Mouse (Mus musculus) MEL (cell line): ENCODE results near the gene Tbx21. TPM values are rescaled to one million over a fixed set of nuclear protein-coding genes. Genes with fewer than 3 reads are reported as not detected.

Source experiments
- DNase-seq: peaks from one replicate; pipeline ENCODE4 v3.0.0; 2011; ENCODE audit warnings: low read depth, low spot score
- H3K27ac ChIP-seq: 2 replicates; pipeline ENCODE4 v1.5.1; 2012; ENCODE audit warnings: low read depth, mild to moderate bottlenecking, control low read depth, low read length, moderate library complexity; ENCODE audit not compliant: control insufficient read depth
- H3K27me3 ChIP-seq, 2 experiments: fragments of 150-350 bp in 1 of 2; sonication (generic) in 1 of 2; 2 replicates each; pipeline ENCODE4 v1.6.1; 2012; ENCODE audit warnings: low read length in 2 of 2, mild to moderate bottlenecking in 2 of 2, improper control_type of control experiment in 1 of 2, moderate library complexity in 1 of 2; ENCODE audit not compliant: insufficient read depth in 2 of 2, control insufficient read depth in 1 of 2
- H3K36me3 ChIP-seq, 2 experiments: 2 replicates each; pipeline ENCODE4 v1.6.1; 2012 to 2014; ENCODE audit warnings: low read length in 2 of 2, improper control_type of control experiment in 1 of 2, inconsistent platforms in 1 of 2, mild to moderate bottlenecking in 1 of 2; ENCODE audit not compliant: insufficient read depth in 2 of 2, control insufficient read depth in 1 of 2
- H3K4me1 ChIP-seq, 2 experiments: fragments of 150-350 bp in 1 of 2; sonication (generic) in 1 of 2; 2 replicates each; pipeline ENCODE4 v1.6.1; 2012; ENCODE audit warnings: low read length in 2 of 2, improper control_type of control experiment in 1 of 2, mild to moderate bottlenecking in 1 of 2; ENCODE audit not compliant: insufficient read depth in 2 of 2, control insufficient read depth in 1 of 2
- H3K4me3 ChIP-seq, 2 experiments: fragments of 150-350 bp in 1 of 2; sonication (generic) in 1 of 2; 2 replicates each; pipeline ENCODE4 v1.5.1; 2012; ENCODE audit warnings: low read depth in 2 of 2, low read length in 2 of 2, mild to moderate bottlenecking in 2 of 2, moderate library complexity in 2 of 2, control low read depth in 1 of 2, improper control_type of control experiment in 1 of 2; ENCODE audit not compliant: control insufficient read depth in 1 of 2, insufficient read depth in 1 of 2
- H3K79me2 ChIP-seq: 2 replicates; pipeline ENCODE4 v1.6.1; 2012; ENCODE audit warnings: mild to moderate bottlenecking, low read length, moderate library complexity; ENCODE audit not compliant: control insufficient read depth, poor library complexity, insufficient read depth
- H3K9ac ChIP-seq: 2 replicates; pipeline ENCODE4 v1.6.1; 2012; ENCODE audit warnings: low read depth, mild to moderate bottlenecking, control low read depth, low read length, moderate library complexity; ENCODE audit not compliant: control insufficient read depth, poor library complexity, severe bottlenecking
- H3K9me3 ChIP-seq: fragments of 150-350 bp; sonication (generic); replicated peaks from 2 replicates; pipeline ENCODE4 v1.6.1; 2012; ENCODE audit warnings: mild to moderate bottlenecking, low read length, improper control_type of control experiment, moderate library complexity; ENCODE audit not compliant: insufficient read depth
- CTCF ChIP-seq, 3 experiments: IDR thresholded peaks in 2 of 3; conservative IDR thresholded peaks in 1 of 3; 2 replicates each; pipeline ENCODE4 v1.5.1; 2011 to 2012; ENCODE audit warnings: low read length in 3 of 3, low read depth in 2 of 3, mild to moderate bottlenecking in 2 of 3, improper control_type of control experiment in 1 of 3, inconsistent platforms in 1 of 3, mixed read lengths in 1 of 3, moderate library complexity in 1 of 3; ENCODE audit not compliant: control insufficient read depth in 1 of 3, insufficient read depth in 1 of 3, poor library complexity in 1 of 3, severe bottlenecking in 1 of 3
- E2F4 ChIP-seq: IDR thresholded peaks from 2 replicates; pipeline ENCODE4 v1.6.1; 2011; ENCODE audit warnings: low read depth, low read length, improper control_type of control experiment, borderline replicate concordance
- GABPA ChIP-seq: IDR thresholded peaks from 2 replicates; pipeline ENCODE4 v1.6.1; 2012; ENCODE audit warnings: low read depth, mild to moderate bottlenecking, inconsistent platforms, low read length, improper control_type of control experiment, moderate library complexity
- KAT2A ChIP-seq: conservative IDR thresholded peaks from 2 replicates; pipeline ENCODE4 v1.6.1; 2012; ENCODE audit warnings: low read depth, low read length, improper control_type of control experiment, inconsistent platforms
- MAFK ChIP-seq: IDR thresholded peaks from 2 replicates; pipeline ENCODE4 v1.6.1; 2011; ENCODE audit warnings: low read depth, mild to moderate bottlenecking, low read length, improper control_type of control experiment, borderline replicate concordance
- MAX ChIP-seq: IDR thresholded peaks from 2 replicates; pipeline ENCODE4 v1.6.1; 2011; ENCODE audit warnings: low read length, improper control_type of control experiment
- MYC ChIP-seq: IDR thresholded peaks from 2 replicates; pipeline ENCODE4 v1.6.1; 2011; ENCODE audit warnings: low read depth, mild to moderate bottlenecking, low read length, improper control_type of control experiment, moderate library complexity
- NRF1 ChIP-seq: IDR thresholded peaks from 2 replicates; pipeline ENCODE4 v1.6.1; 2014; ENCODE audit warnings: low read depth, mild to moderate bottlenecking, inconsistent platforms, low read length, improper control_type of control experiment, moderate library complexity; ENCODE audit not compliant: poor library complexity, insufficient read depth, severe bottlenecking
- POLR2AphosphoS2 ChIP-seq: IDR thresholded peaks from 2 replicates; pipeline ENCODE4 v1.6.1; 2011; ENCODE audit warnings: low read length, improper control_type of control experiment
- POLR2AphosphoS5 ChIP-seq: IDR thresholded peaks from 2 replicates; pipeline ENCODE4 v1.6.1; 2012; ENCODE audit warnings: low read depth, borderline replicate concordance, mild to moderate bottlenecking, inconsistent platforms, low read length, moderate library complexity, mixed read lengths
- RCOR1 ChIP-seq: IDR thresholded peaks from 2 replicates; pipeline ENCODE4 v1.6.1; 2012; ENCODE audit warnings: low read depth, mild to moderate bottlenecking, inconsistent platforms, low read length, improper control_type of control experiment
- TCF12 ChIP-seq: IDR thresholded peaks from 2 replicates; pipeline ENCODE4 v1.6.1; 2014; ENCODE audit warnings: low read depth, mild to moderate bottlenecking, inconsistent platforms, low read length, improper control_type of control experiment, moderate library complexity
- USF2 ChIP-seq, 2 experiments: IDR thresholded peaks; 2 replicates each; pipeline ENCODE4 v1.6.1; 2011 to 2012; ENCODE audit warnings: improper control_type of control experiment in 2 of 2, low read length in 2 of 2, borderline replicate concordance in 1 of 2, inconsistent platforms in 1 of 2, low read depth in 1 of 2, mild to moderate bottlenecking in 1 of 2; ENCODE audit not compliant: insufficient read depth in 1 of 2
- polyA plus RNA-seq, 2 experiments: library from polyadenylated mRNA; stranded (reverse) in 1 of 2; unstranded in 1 of 2; fragments of >175 nt in 1 of 2; fragments of >200 nt in 1 of 2; gene quantifications; 2 replicates each; pipeline versions ENCODE4 v1.2.1 to v1.2.4; 2012; ENCODE audit warnings: low replicate concordance in 2 of 2, low read depth in 1 of 2; ENCODE audit not compliant: insufficient read length in 2 of 2, insufficient read depth in 1 of 2, missing spikeins in 1 of 2
- total RNA-seq: library from RNA; depleted of rRNA; stranded (reverse); fragments of 300-350 nt; gene quantifications from 2 replicates; pipeline ENCODE4 v1.2.3, GENCODE M21; 2012

Gene Tbx21
- total and polyA plus RNA-seq, 3 experiments: not detected

DNA sequence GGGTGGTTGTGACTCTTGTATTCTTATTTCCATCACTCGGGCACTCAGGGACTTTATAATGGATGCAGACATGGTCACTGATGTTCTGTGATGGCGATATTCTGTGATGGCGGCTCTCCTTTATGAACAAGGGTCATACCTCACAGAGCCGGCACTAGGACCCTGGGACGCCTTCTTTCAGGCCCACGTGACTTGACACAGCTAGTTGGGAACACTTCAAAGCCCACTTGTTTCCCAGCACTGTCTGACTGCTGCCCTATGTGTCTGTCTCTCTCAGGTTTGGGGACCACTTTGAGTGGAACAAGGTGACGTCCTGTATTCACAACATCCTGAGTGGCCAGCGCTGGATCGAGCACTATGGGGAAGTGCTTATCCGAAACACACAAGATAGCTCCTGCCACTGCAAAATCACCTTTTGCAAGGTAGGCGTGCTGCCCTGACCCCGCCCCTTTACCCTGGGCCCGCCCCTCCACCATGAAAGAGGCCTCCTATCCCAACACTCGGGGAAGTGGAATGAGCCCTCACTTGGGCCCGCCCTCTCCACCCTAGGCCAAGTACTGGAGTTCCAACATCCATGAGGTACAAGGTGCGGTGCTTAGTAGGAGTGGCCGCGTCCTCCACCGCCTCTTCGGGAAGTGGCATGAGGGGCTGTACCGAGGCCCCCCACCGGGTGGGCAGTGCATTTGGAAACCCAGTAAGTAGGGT, 48.3 kb downstream of the Tbx21 start:
- no peaks in the 10 kb centered on the region for H3K9me3 ChIP-seq
- H3K79me2 ChIP-seq: no peaks in the 10 kb centered on the region
- no peaks in the 10 kb centered on the region for H3K27me3 ChIP-seq
- H3K9ac ChIP-seq: no peak overlapping the region
- no peak overlapping the region for H3K27ac ChIP-seq
- H3K4me1 ChIP-seq: no peaks in the 10 kb centered on the region
- TF ChIP-seq POLR2AphosphoS2 (no peak), USF2 (IDR thresholded peaks at IDR 0.05; ENCODE audit: borderline replicate concordance in 1 of 2, insufficient read depth in 1 of 2, low read depth in 1 of 2, low read length in 2 of 2) (no peak), RCOR1 (no peak)
- H3K36me3 ChIP-seq: no peaks in the 10 kb centered on the region; a peak in 2 of 4 replicates
- no peak for DNase-seq
- no peak overlapping the region for H3K4me3 ChIP-seq

DNA sequence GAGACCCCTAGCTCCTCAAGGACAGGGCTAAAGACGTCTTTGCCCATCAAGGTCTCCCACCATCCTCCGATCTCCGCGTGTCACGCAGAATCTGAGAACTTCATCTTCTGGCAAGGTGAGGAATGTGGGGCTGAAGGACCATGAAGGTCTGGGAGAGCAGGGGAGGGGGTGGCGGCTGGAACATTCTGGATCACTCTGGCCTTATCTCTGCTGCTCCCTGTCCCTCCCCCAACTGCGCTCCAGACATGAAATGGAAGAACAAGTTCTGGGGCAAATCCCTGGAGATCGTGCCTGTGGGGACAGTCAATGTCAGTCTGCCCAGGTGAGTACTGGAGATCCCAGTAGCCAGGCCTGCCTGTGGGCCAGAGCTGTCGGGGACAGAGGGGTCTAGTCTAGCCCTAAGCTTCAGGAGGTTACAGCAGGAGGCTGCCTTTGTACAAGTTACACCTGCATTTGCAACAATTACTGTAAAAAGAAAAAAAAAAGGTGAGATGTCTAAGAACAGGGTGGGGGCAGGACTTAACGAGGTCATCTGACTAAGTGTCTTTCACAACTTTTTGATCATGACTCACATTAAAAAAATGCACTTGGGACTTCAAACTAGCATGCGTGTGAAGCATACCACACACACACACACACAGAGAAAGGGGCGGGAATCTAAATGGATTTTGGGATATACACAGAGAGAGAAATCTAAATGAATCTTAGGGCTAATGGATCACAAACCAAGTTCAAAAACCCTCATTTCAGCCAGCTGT, 49.4 kb downstream of the Tbx21 start:
- Histone ChIP-seq H3K9me3 (no peaks in the 10 kb centered on the region), H3K36me3 (no peaks in the 10 kb centered on the region; a peak in 2 of 4 replicates), H3K27ac (no peak overlapping the region), H3K79me2 (no peaks in the 10 kb centered on the region), H3K4me3 (no peak overlapping the region), H3K4me1 (no peaks in the 10 kb centered on the region), H3K9ac (no peak overlapping the region), H3K27me3 (no peaks in the 10 kb centered on the region)
- no peak for TF ChIP-seq USF2 (IDR thresholded peaks at IDR 0.05; ENCODE audit: borderline replicate concordance in 1 of 2, insufficient read depth in 1 of 2, low read depth in 1 of 2, low read length in 2 of 2)
- no peak for TF ChIP-seq RCOR1
- no peak for TF ChIP-seq MAFK
- TF ChIP-seq GABPA: no peak
- TF ChIP-seq NRF1: no peak
- no peak for TF ChIP-seq TCF12
- TF ChIP-seq E2F4: no peak
- TF ChIP-seq POLR2AphosphoS5: no peak
- no peak for TF ChIP-seq MYC
- no peak for TF ChIP-seq KAT2A
- no peak for TF ChIP-seq CTCF (IDR thresholded peaks at IDR 0.05 in 2 of 3, conservative IDR thresholded peaks at IDR 0.05 in 1 of 3; ENCODE audit: control insufficient read depth in 1 of 3, insufficient read depth in 1 of 3, low read depth in 2 of 3, low read length in 3 of 3, poor library complexity in 1 of 3, severe bottlenecking in 1 of 3)
- TF ChIP-seq MAX: no peak
- DNase-seq: no peak
